Mouse (Mus musculus): ENCODE data around the gene Clk1. TPM values are rescaled to one million over a fixed set of nuclear protein-coding genes. Genes with fewer than 3 reads are reported as not detected.

Clk1 gene
- polyA plus RNA-seq, 1 experiment from 2014 or later = 171 TPM

- Histone ChIP-seq H3K4me1 (replicated peaks; ENCODE audit: insufficient read depth, low read length) (peaks cover 8% of the 10 kb centered on the region; the same call in 1 of the 2 replicates), H3K9ac (ENCODE audit: low read depth, low read length) (peak overlapping the region; percentile 86), H3K27ac (peak overlapping the region; percentile 96), H3K4me3 (replicated peaks; ENCODE audit: low read depth, low read length) (peak overlapping the region; percentile 64), H3K9me3 (replicated peaks; ENCODE audit: low read length) (no peaks in the 10 kb centered on the region), H3K36me3 (ENCODE audit: insufficient read depth, low read length) (peaks cover 8% of the 10 kb centered on the region; the same call in 1 of the 2 replicates), H3K4me2 (ENCODE audit: low read length) (peak overlapping the region; percentile 78), H3K27me3 (ENCODE audit: insufficient read depth, low read length) (no peaks in the 10 kb centered on the region)
- no peak for ATAC-seq (replicated peaks; ENCODE audit: low FRiP score, low read depth)
- no peak for TF ChIP-seq CTCF (IDR thresholded peaks at IDR 0.05; ENCODE audit: low read depth)
- 11% methylated on average over 10 of the region's 10 CpGs for WGBS
- peak; percentile 15 for DNase-seq (ENCODE audit: low spot score)
Observed at GRCm38 (mm10) chr1:58444691-58445090, 20.8 kb upstream of the Clk1 start.

GRCm38 (mm10) chr1:58424551-58424950 lies 685 bp upstream of the Clk1 start:
- Histone ChIP-seq H3K4me1 (replicated peaks; ENCODE audit: insufficient read depth, low read length) (peaks cover 10% of the 10 kb centered on the region), H3K9me3 (replicated peaks; ENCODE audit: low read length) (no peaks in the 10 kb centered on the region), H3K36me3 (ENCODE audit: insufficient read depth, low read length) (peaks cover 15% of the 10 kb centered on the region), H3K27me3 (ENCODE audit: insufficient read depth, low read length) (no peaks in the 10 kb centered on the region), H3K4me3 (replicated peaks; ENCODE audit: low read depth, low read length) (no peak overlapping the region), H3K4me2 (ENCODE audit: low read length) (no peak overlapping the region), H3K27ac (no peak overlapping the region), H3K9ac (ENCODE audit: low read depth, low read length) (no peak overlapping the region)
- no peak for TF ChIP-seq CTCF (IDR thresholded peaks at IDR 0.05; ENCODE audit: low read depth)
- ATAC-seq (replicated peaks; ENCODE audit: low FRiP score, low read depth) = no peak
- no peak for DNase-seq (ENCODE audit: low spot score)
- WGBS = 91% methylated on average over 3 of the region's 3 CpGs

GRCm38 (mm10) chr1:58422879-58423278 lies 987 bp downstream of the Clk1 start:
- ATAC-seq (replicated peaks; ENCODE audit: low FRiP score, low read depth) = peak; percentile 59; the same call in 1 of the 2 replicates
- H3K4me2 ChIP-seq (ENCODE audit: low read length) = peak overlapping the region; percentile 69
- peaks cover 10% of the 10 kb centered on the region for H3K4me1 ChIP-seq (replicated peaks; ENCODE audit: insufficient read depth, low read length)
- no peaks in the 10 kb centered on the region for H3K27me3 ChIP-seq (ENCODE audit: insufficient read depth, low read length)
- TF ChIP-seq CTCF (IDR thresholded peaks at IDR 0.05; ENCODE audit: low read depth) = no peak
- H3K9me3 ChIP-seq (replicated peaks; ENCODE audit: low read length) = no peaks in the 10 kb centered on the region
- H3K27ac ChIP-seq = peak overlapping the region; percentile 100
- peak overlapping the region; percentile 99 for H3K4me3 ChIP-seq (replicated peaks; ENCODE audit: low read depth, low read length)
- WGBS = 3% methylated on average over 13 of the region's 13 CpGs
- H3K9ac ChIP-seq (ENCODE audit: low read depth, low read length) = peak overlapping the region; percentile 100
- DNase-seq (ENCODE audit: low spot score) = peak; percentile 93
- H3K36me3 ChIP-seq (ENCODE audit: insufficient read depth, low read length) = peaks cover 24% of the 10 kb centered on the region

GRCm38 (mm10) chr1:58420961-58421360 lies 2.9 kb downstream of the Clk1 start:
- Histone ChIP-seq H3K27me3 (ENCODE audit: insufficient read depth, low read length) (no peaks in the 10 kb centered on the region), H3K27ac (no peak overlapping the region), H3K4me1 (replicated peaks; ENCODE audit: insufficient read depth, low read length) (peaks cover 10% of the 10 kb centered on the region), H3K4me2 (ENCODE audit: low read length) (peak overlapping the region; percentile 69), H3K9ac (ENCODE audit: low read depth, low read length) (no peak overlapping the region), H3K4me3 (replicated peaks; ENCODE audit: low read depth, low read length) (0 out of 2 replicates have a peak overlapping the region, but pooled peaks have one; percentile 5), H3K36me3 (ENCODE audit: insufficient read depth, low read length) (peaks cover 36% of the 10 kb centered on the region), H3K9me3 (replicated peaks; ENCODE audit: low read length) (no peaks in the 10 kb centered on the region)
- 44% methylated on average over 7 of the region's 7 CpGs for WGBS
- ATAC-seq (replicated peaks; ENCODE audit: low FRiP score, low read depth) (no peak), DNase-seq (ENCODE audit: low spot score) (no peak)
- peak; percentile 16; the same call in 1 of the 2 replicates for TF ChIP-seq CTCF (IDR thresholded peaks at IDR 0.05; ENCODE audit: low read depth)

- no peak overlapping the region for H3K27ac ChIP-seq
- H3K9me3 ChIP-seq (replicated peaks; ENCODE audit: low read length) = no peaks in the 10 kb centered on the region
- H3K4me2 ChIP-seq (ENCODE audit: low read length) = no peak overlapping the region
- H3K4me3 ChIP-seq (replicated peaks; ENCODE audit: low read depth, low read length) = no peak overlapping the region
- H3K27me3 ChIP-seq (ENCODE audit: insufficient read depth, low read length) = no peaks in the 10 kb centered on the region
- no peak overlapping the region for H3K9ac ChIP-seq (ENCODE audit: low read depth, low read length)
- TF ChIP-seq CTCF (IDR thresholded peaks at IDR 0.05; ENCODE audit: low read depth) = no peak
- DNase-seq (ENCODE audit: low spot score) (no peak), ATAC-seq (replicated peaks; ENCODE audit: low FRiP score, low read depth) (no peak)
- H3K4me1 ChIP-seq (replicated peaks; ENCODE audit: insufficient read depth, low read length) = peaks cover 10% of the 10 kb centered on the region
- peaks cover 41% of the 10 kb centered on the region for H3K36me3 ChIP-seq (ENCODE audit: insufficient read depth, low read length)
- WGBS = 83% methylated on average over 10 of the region's 10 CpGs
Observed at GRCm38 (mm10) chr1:58420032-58420431, 3.8 kb downstream of the Clk1 start.

- Histone ChIP-seq H3K9me3 (replicated peaks; ENCODE audit: low read length) (no peaks in the 10 kb centered on the region), H3K27me3 (ENCODE audit: insufficient read depth, low read length) (no peaks in the 10 kb centered on the region), H3K27ac (no peak overlapping the region), H3K4me1 (replicated peaks; ENCODE audit: insufficient read depth, low read length) (0 out of 2 replicates have a peak, but pooled peaks cover 3% of the 10 kb centered on the region), H3K4me3 (replicated peaks; ENCODE audit: low read depth, low read length) (no peak overlapping the region), H3K9ac (ENCODE audit: low read depth, low read length) (no peak overlapping the region), H3K36me3 (ENCODE audit: insufficient read depth, low read length) (peaks cover 62% of the 10 kb centered on the region), H3K4me2 (ENCODE audit: low read length) (no peak overlapping the region)
- no peak for DNase-seq (ENCODE audit: low spot score)
- no peak for TF ChIP-seq CTCF (IDR thresholded peaks at IDR 0.05; ENCODE audit: low read depth)
- 81% methylated on average over 2 of the region's 2 CpGs for WGBS
- no peak for ATAC-seq (replicated peaks; ENCODE audit: low FRiP score, low read depth)
Observed at GRCm38 (mm10) chr1:58416048-58416447, 7.8 kb downstream of the Clk1 start.

GRCm38 (mm10) chr1:58415442-58415841 lies 8.4 kb downstream of the Clk1 start:
- no peak for ATAC-seq (replicated peaks; ENCODE audit: low FRiP score, low read depth)
- no peak overlapping the region for H3K9ac ChIP-seq (ENCODE audit: low read depth, low read length)
- H3K27me3 ChIP-seq (ENCODE audit: insufficient read depth, low read length) = no peaks in the 10 kb centered on the region
- peak; percentile 33 for DNase-seq (ENCODE audit: low spot score)
- 17% methylated on average over 1 of the region's 1 CpGs for WGBS
- no peak overlapping the region for H3K4me2 ChIP-seq (ENCODE audit: low read length)
- H3K4me1 ChIP-seq (replicated peaks; ENCODE audit: insufficient read depth, low read length) = no peaks in the 10 kb centered on the region
- no peak overlapping the region for H3K27ac ChIP-seq
- H3K4me3 ChIP-seq (replicated peaks; ENCODE audit: low read depth, low read length) = no peak overlapping the region
- peak; percentile 46 for TF ChIP-seq CTCF (IDR thresholded peaks at IDR 0.05; ENCODE audit: low read depth)
- H3K36me3 ChIP-seq (ENCODE audit: insufficient read depth, low read length) = peaks cover 66% of the 10 kb centered on the region
- H3K9me3 ChIP-seq (replicated peaks; ENCODE audit: low read length) = no peaks in the 10 kb centered on the region

All from kidney, postnatal 0 days (tissue).